Mouse (Mus musculus) skeletal muscle tissue, adult 2 months (tissue): ENCODE measurements around the gene Rbfox3.

Source experiments
- DNase-seq: peaks from one replicate; pipeline ENCODE4 v3.0.0-alpha.2; 2012; ENCODE audit warnings: low read depth, low spot score

Rbfox3 gene

GRCm38 (mm10) chr11:118911307-118912070 is at the start of gene Rbfox3:
TSS of gene Rbfox3 (minus strand) at chr11:118911597.
- DNase-seq = peak; percentile 19

DNA sequence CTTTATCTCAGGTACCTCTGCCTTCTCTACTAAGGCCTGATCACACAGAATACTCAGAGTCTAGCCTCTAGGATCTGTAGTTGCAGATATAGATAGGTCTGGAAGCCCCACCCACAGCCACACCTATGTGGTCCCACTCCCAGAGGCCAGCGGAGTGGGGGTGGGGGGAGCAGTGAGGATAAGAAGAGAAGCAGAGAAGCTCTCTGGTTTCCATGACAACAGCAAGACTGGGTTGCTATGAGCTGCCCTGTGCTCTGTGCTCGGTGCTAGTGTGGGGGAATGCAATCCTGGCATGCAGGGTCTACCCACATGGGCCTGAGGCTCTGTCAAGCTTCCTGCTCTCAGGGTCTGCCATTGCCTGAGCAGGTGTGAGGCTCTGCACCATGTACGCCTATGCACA is 49.3 kb upstream of the Rbfox3 start:
- no peak for DNase-seq

GRCm38 (mm10) chr11:118957070-118957471 is 45.7 kb upstream of the Rbfox3 start:
- DNase-seq = peak; percentile 53

- no peak for DNase-seq
Measured at GRCm38 (mm10) chr11:118955016-118955415, 43.6 kb upstream of the Rbfox3 start.

GRCm38 (mm10) chr11:118945868-118946267 is 34.5 kb upstream of the Rbfox3 start:
- no peak for DNase-seq

- no peak for DNase-seq
Measured at GRCm38 (mm10) chr11:118941268-118941667, 29.9 kb upstream of the Rbfox3 start.

DNA sequence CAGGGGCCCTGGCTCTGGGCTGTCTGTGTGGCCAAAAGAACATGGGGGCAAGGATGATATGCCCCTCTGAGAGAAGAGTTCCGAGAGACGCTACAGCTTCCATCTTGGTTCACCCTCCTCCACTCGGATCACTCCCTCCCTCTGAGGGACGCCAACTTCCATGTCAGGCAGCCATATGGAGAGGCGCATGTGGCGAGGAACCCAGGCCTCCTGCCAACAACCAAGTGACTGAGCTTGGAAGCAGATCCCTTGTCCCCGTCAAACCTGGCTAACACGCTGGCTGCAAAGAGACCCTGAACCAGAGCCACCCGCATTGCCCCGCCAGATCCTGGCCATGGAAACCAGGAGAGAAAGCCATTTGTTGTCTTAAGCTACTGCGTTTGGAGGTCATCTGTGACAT is 29.1 kb upstream of the Rbfox3 start:
- no peak for DNase-seq

DNA sequence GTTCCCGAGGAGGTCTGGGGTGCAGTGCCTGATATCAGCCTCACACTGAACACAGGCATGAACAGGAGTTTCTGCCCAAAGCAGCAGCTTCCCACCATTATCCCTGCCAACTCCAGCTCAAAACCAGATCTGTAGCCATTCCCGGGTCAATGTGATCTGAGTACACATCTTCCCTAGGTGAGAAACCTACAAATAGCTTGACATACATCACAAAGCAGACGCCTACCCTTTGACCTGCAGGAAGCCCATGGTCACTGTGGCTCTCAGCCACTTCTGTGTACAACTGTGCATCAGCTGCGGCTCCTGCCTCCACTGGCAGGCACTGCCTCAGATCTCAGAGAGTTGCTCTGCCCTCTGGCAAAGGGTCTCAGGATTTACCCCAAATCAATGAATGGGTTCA is 28.3 kb upstream of the Rbfox3 start:
- no peak for DNase-seq

GRCm38 (mm10) chr11:118934925-118935324 is 23.5 kb upstream of the Rbfox3 start:
- DNase-seq = no peak

DNA sequence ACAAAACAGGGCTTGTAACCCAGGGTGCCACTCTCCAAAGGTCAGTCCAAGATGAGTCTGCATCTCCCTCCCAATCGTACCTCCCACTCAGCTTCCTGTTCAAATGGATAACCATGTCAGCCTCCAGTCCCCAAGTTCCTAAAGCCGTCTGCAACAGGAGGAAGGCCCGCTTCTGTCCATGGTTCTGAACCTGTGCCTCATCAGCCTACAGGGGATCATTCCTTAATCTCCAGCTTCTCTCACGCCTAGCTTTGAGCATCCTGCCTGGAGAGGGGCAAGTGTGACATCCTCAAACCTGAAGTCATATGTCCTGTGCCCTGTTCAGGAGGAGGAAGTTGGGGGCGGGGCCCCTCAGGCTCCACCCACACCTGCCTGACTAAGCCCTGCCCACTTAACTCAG is 15.7 kb upstream of the Rbfox3 start:
- no peak for DNase-seq

DNA sequence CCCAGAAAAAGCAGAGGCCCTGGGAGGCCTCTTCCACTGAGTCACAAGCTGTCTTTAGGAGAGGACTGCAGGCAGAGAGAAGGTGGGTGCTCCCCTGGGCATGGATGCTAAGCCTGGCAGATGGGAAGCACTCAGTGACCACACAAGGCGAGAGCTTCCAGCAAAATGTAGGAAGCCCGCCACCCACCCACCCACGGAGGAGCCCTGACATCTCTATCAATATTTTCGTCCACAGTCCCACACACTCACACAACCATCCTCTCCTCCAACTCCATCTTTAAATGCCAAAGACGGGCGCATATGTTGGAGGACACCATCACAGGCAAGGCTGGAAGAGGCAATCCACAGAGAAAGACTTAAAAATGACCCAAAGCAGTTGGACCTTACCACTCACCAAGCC is 10.5 kb upstream of the Rbfox3 start:
- no peak for DNase-seq

DNA sequence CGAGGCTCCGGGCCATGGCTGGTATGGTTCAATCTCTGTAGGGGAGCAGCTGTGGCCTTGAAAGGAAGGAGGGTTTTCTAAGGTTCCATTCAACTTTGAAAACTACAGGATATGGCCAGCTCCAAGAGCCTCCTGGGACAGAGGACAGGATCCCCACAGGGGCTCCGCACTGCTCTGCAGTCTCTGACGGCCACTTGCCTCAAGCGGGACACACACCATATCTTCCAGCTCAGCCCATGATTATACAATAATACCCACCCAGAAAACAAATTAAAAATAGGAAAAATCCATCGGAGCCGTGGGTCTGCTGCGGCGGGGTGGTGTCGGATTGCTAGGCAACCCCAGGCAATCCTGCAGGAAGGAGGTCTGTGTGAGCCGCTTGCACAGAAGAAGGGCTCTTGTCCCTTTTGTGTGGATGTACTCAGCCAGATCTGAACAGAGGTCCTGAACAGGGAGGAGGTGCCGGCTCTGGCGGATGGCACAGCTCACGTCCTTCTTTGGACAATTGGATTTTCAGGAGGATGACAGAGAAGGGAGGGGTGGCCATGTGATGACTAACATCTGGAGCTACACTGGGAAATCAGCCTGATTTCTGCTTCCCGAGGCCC is 5.1 kb upstream of the Rbfox3 start:
- no peak for DNase-seq

- no peak for DNase-seq
Measured at GRCm38 (mm10) chr11:118915888-118916287, 4.5 kb upstream of the Rbfox3 start.

DNA sequence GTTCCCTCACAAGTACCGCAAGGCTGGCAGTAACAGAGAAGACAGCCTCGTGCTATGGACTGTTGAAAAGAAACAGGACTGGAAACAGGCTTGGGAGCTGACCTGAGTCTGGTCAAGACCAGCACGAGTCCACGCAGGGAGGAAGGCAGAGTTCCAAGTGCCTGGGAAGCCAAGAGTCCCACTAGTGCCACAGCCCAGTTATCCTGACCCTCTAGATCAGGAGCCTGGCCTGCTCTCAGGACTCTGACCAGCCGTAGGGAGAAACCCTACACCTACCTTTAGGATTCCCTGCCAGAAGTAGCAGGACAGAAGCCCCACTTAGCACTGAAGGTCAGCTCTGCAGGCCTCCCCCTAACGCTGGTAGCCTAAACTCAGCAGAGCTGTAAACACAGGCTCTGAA is 1.3 kb upstream of the Rbfox3 start:
- DNase-seq = no peak

DNA sequence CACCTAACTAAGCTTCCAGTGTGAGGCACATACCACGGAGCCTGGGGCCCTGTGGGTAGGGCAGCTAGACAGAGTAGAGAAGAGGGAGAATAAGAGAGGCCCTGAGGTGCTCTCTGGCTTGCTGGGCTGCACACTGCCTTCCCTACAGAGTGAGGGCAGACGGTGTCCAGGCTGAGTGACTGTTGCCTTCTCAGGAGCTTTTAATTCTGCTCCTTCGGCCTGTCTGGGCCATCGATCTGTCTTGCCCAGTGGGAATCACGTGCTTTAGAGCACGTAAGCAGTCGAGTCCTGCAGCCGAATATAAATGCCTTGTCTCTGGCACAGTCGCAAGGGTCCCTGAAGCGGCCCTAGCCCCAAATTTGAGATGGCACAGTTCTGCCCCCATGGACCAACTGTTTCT is 641 bp downstream of the Rbfox3 start:
- no peak for DNase-seq

DNA sequence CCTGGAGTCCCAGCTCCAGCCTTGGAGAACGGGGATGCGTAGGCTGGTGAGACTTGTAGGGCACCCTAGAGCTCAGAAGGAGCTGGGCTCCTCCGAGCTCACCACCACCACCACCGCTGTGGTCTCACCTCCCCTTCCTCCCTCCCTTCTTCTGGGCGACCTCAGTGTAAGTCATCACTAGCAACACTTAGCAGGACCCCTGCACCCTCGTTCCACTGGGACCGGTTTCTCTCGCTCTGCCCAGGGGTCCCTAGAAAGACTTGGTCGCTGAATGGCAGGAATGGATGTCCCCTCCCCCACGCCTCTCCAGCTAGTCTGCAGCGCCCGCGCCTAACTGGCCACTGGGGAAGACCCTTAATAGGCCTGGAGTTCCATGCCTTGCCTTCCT is 1.6 kb downstream of the Rbfox3 start:
- DNase-seq = no peak

- no peak for DNase-seq
Measured at GRCm38 (mm10) chr11:118908981-118909813, 2.2 kb downstream of the Rbfox3 start.

GRCm38 (mm10) chr11:118908431-118908980 is 2.9 kb downstream of the Rbfox3 start:
- no peak for DNase-seq

- no peak for DNase-seq
Measured at GRCm38 (mm10) chr11:118907471-118908401, 3.7 kb downstream of the Rbfox3 start.

GRCm38 (mm10) chr11:118906824-118907470 is 4.5 kb downstream of the Rbfox3 start:
- no peak for DNase-seq
